Mouse (Mus musculus): ENCODE measurements around the gene Mkrn3. TPM values are rescaled to one million over a fixed set of nuclear protein-coding genes. Genes with fewer than 3 reads are reported as not detected.

Gene Mkrn3
- polyA plus RNA-seq, 1 experiment from 2014 or later, result 5.5 TPM

DNA sequence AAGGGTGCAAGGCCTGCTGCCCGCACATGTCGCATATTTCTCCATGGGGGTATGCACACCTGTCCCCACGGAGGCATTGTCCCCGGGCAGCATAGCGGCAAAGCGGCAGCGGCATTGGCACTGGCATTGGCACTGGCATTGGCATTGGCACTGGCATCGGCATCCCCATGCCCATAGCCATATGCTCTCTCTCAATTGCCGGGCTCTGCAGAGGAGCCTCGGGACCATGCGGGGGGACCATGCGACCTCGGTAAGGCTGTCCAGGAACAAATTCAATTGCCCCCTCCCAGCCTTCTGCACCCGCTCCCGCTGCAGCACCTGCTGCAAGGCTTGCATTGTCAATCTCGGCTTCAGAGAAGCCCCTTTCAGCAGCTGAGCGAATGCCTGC, 840 bp downstream of the Mkrn3 start:
- Histone ChIP-seq H3K9me3 (peaks cover 27% of the 10 kb centered on the region), H3K4me1 (peaks cover 7% of the 10 kb centered on the region), H3K27me3 (ENCODE audit: insufficient read depth, poor library complexity, severe bottlenecking) (0 out of 2 replicates have a peak, but pooled peaks cover 4% of the 10 kb centered on the region), H3K36me3 (no peaks in the 10 kb centered on the region), H3K27ac (no peak overlapping the region), H3K4me3 (peak overlapping the region; percentile 76)
- 66% methylated on average over 17 of the region's 17 CpGs for WGBS
- DNase-seq (ENCODE audit: low spot score), result no peak

DNA sequence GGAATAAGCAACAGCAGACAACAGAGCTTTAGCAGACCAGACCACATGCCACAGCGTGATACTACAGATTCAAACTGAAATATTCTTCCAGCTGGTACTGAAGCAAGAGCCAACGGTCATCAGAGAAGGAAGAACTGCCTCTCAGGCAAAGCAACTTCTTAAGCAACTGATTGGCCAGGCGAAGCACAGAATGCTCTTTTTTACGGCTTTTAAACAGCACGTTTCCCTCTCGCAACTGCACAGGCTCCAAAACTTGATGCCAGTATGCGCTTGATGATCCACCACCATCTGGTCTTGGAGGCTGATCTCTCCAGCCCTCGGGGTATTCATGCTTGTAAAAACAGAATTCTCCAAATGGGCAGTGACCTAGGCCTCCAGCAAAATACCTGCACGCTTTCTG, 1.6 kb downstream of the Mkrn3 start:
- peak overlapping the region; percentile 76; the same call in 1 of the 2 replicates for H3K4me3 ChIP-seq
- H3K4me1 ChIP-seq, result peaks cover 7% of the 10 kb centered on the region
- peaks cover 27% of the 10 kb centered on the region for H3K9me3 ChIP-seq
- no peaks in the 10 kb centered on the region for H3K36me3 ChIP-seq
- H3K27me3 ChIP-seq (ENCODE audit: insufficient read depth, poor library complexity, severe bottlenecking), result 0 out of 2 replicates have a peak, but pooled peaks cover 4% of the 10 kb centered on the region
- DNase-seq (ENCODE audit: low spot score), result no peak
- WGBS, result 87% methylated on average over 9 of the region's 9 CpGs
- H3K27ac ChIP-seq, result no peak overlapping the region

DNA sequence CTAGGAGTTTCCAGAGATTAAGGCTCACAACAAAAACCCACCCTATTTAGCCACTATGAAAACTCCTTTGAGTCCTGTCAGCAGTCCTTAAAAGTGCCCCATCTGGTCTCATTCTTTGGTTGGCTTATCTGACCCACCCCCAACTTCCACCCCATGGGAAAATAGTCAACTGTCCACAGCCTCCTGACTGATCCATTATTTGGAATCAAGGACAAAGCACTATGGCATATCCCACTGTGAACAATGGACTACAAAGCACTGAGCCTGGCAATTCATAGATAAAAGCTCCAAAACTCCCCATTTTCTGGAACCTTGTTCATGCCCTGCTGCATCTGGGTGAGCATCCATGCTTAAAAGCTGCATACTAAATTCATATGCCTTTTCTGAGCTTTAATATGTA, 3.8 kb downstream of the Mkrn3 start:
- Histone ChIP-seq H3K4me1 (peaks cover 7% of the 10 kb centered on the region), H3K4me3 (no peak overlapping the region), H3K36me3 (no peaks in the 10 kb centered on the region), H3K27me3 (ENCODE audit: insufficient read depth, poor library complexity, severe bottlenecking) (no peaks in the 10 kb centered on the region), H3K9me3 (peaks cover 23% of the 10 kb centered on the region), H3K27ac (no peak overlapping the region)
- DNase-seq (ENCODE audit: low spot score), result no peak

DNA sequence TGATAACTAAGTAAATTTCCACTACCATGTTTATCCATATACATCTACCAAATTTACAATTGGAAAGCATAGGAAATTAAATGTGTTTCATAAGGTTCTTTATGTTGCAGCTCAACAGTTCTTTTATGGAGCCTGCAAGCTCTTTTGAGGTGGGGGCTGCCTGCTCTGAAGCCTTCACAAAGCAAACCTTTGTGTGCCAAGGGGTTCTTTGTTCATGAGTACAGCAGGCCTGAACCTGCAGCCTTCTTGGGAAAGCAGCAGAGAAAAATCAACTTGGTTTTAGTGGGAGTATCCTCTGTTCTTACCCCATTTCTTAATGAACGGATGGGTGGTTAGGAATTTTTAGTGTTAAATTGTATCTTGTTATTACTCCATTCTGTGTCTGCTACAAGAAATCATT, 4.7 kb downstream of the Mkrn3 start:
- peaks cover 18% of the 10 kb centered on the region for H3K9me3 ChIP-seq
- no peaks in the 10 kb centered on the region for H3K27me3 ChIP-seq (ENCODE audit: insufficient read depth, poor library complexity, severe bottlenecking)
- H3K27ac ChIP-seq, result no peak overlapping the region
- H3K4me1 ChIP-seq, result peaks cover 7% of the 10 kb centered on the region
- H3K4me3 ChIP-seq, result no peak overlapping the region
- DNase-seq (ENCODE audit: low spot score), result no peak
- 65% methylated on average over 1 of the region's 1 CpGs for WGBS
- no peaks in the 10 kb centered on the region for H3K36me3 ChIP-seq

DNA sequence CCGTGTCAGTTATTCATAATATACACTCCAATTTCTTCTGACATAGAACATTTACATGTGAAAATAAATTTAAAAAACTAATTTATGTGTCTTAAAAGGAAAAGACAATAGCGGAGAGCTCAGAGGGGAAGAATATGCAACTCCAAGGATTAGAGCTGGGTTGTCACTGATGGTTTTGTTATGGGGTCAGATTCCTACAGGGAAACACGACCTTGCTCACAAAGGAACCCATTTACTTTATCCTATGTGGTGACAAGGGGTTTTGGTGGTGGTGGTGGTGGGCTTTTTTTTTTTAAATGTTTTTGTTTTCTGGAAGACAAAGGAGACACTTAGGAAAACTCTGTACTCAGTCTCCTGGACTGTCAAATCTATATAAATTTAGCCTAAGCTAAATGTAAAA, 12.1 kb downstream of the Mkrn3 start:
- H3K9me3 ChIP-seq, result no peaks in the 10 kb centered on the region
- no peaks in the 10 kb centered on the region for H3K36me3 ChIP-seq
- 49% methylated on average over 3 of the region's 3 CpGs for WGBS
- H3K27me3 ChIP-seq (ENCODE audit: insufficient read depth, poor library complexity, severe bottlenecking), result no peaks in the 10 kb centered on the region
- H3K4me3 ChIP-seq, result no peak overlapping the region
- H3K4me1 ChIP-seq, result no peaks in the 10 kb centered on the region
- H3K27ac ChIP-seq, result no peak overlapping the region
- no peak for DNase-seq (ENCODE audit: low spot score)

DNA sequence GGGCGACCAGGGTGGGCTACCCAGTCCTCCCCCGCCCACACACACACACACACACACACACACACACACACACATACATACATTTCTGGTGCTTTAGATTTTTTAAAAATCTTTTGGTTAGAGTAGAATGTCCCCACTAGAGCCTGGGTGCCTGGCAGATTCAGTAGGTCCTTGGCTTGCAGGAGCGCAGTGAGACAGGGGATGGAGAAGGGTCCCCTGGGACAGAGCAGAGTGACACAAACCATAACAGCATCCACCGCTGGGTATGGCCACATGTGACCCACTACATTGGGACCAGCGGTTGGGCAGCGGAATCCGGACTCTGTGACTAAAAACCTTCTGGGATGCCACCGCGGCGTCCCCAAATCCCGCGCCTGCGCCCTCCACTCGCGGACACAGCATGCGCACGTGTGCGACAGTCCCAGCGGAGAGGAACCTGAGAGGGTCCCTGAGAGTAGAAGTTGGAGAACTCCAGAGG, 13.3 kb downstream of the Mkrn3 start:
- no peaks in the 10 kb centered on the region for H3K9me3 ChIP-seq
- DNase-seq (ENCODE audit: low spot score), result no peak
- H3K27me3 ChIP-seq (ENCODE audit: insufficient read depth, poor library complexity, severe bottlenecking), result no peaks in the 10 kb centered on the region
- peak overlapping the region; percentile 36 for H3K4me3 ChIP-seq
- H3K36me3 ChIP-seq, result no peaks in the 10 kb centered on the region
- H3K27ac ChIP-seq, result no peak overlapping the region
- no peaks in the 10 kb centered on the region for H3K4me1 ChIP-seq
- WGBS, result 47% methylated on average over 19 of the region's 19 CpGs

DNA sequence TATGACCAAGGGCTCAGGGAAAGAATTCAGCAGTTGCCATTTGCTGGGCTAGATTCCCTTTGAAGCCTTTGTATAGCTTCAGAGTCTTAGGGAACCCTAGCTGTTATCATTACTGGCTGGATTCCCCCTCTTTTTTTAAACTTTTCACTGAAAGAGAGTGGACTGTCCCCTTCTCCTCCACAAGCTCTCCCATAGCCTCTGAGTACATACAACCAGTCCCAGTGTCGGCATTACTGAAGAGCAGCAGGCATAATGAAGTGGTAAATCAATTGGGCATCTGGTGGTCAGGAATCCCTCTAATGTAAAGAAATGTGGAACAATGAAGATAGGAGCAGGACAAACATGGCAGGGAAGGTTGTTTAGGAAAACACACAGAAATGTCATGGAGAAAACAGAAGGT, 27.7 kb downstream of the Mkrn3 start:
- no peak for DNase-seq (ENCODE audit: low spot score)
- WGBS, result 63% methylated on average over 1 of the region's 1 CpGs
- Histone ChIP-seq H3K27ac (no peak overlapping the region), H3K4me3 (no peak overlapping the region), H3K36me3 (no peaks in the 10 kb centered on the region), H3K9me3 (no peaks in the 10 kb centered on the region), H3K27me3 (ENCODE audit: insufficient read depth, poor library complexity, severe bottlenecking) (no peaks in the 10 kb centered on the region), H3K4me1 (no peaks in the 10 kb centered on the region)

DNA sequence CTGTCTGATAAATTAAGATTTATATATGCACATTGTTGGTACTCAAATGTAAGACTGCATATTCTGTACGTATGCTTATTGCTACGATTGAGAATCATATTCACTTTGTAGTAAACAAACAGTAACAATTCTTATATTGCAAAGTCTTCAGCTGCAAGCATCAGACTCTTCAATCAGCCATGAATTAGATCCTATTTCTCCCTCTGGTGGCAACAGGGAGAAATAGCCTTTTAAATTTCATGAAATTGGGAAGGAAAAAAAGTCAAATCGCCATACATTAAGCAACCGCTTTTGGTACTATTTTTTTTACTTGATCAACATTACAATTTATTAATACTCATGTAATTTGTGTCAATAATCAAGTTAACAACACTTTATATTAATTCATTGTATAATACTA, 31.6 kb downstream of the Mkrn3 start:
- WGBS, result 31% methylated on average over 4 of the region's 4 CpGs
- H3K9me3 ChIP-seq, result no peaks in the 10 kb centered on the region
- no peak overlapping the region for H3K4me3 ChIP-seq
- H3K27ac ChIP-seq, result no peak overlapping the region
- H3K27me3 ChIP-seq (ENCODE audit: insufficient read depth, poor library complexity, severe bottlenecking), result no peaks in the 10 kb centered on the region
- DNase-seq (ENCODE audit: low spot score), result no peak
- H3K4me1 ChIP-seq, result no peaks in the 10 kb centered on the region
- H3K36me3 ChIP-seq, result no peaks in the 10 kb centered on the region

DNA sequence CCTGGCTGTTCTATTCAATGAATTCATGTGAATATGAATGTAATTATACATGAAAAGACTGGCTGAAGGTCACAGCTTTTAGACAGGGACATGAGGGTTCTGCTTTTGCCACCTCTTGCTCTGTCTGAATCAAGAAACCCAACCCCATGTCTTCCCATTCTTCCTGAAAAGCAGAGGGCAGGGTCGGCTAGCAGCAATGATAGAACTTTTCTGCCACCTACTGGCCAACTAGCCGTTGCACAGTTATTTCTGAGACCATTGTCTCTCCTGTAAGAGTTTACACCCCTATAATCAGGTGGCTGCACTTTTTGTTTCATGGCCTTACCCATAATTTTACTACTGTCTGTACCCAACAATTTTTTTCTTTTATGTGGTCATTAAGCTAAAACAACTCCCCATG, 37.5 kb downstream of the Mkrn3 start:
- H3K4me3 ChIP-seq, result no peak overlapping the region
- WGBS, result 6% methylated on average over 2 of the region's 2 CpGs
- no peaks in the 10 kb centered on the region for H3K27me3 ChIP-seq (ENCODE audit: insufficient read depth, poor library complexity, severe bottlenecking)
- no peaks in the 10 kb centered on the region for H3K36me3 ChIP-seq
- H3K27ac ChIP-seq, result no peak overlapping the region
- DNase-seq (ENCODE audit: low spot score), result peak; percentile 74
- peaks cover 30% of the 10 kb centered on the region for H3K9me3 ChIP-seq
- H3K4me1 ChIP-seq, result 0 out of 2 replicates have a peak, but pooled peaks cover 4% of the 10 kb centered on the region

DNA sequence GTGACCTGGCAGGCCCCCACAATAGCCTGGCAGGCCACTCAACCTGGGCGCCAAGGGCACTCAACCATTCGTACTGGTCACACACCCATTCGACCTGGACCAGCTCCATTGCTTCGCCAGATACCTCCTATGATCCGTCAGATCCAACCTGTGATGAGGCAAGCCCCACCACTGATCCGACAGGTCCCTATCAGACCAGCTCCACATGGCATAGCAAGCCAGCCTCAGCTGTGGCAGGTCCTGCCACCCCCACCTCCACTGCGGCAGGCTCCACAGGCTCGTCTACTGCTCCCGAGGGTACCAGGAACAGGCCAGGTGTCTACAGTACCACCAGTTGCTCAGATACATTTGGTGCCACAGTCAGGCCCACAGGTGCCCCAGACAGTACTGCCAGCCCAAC, 41.4 kb downstream of the Mkrn3 start:
- Histone ChIP-seq H3K4me1 (0 out of 2 replicates have a peak, but pooled peaks cover 4% of the 10 kb centered on the region), H3K36me3 (no peaks in the 10 kb centered on the region), H3K27me3 (ENCODE audit: insufficient read depth, poor library complexity, severe bottlenecking) (no peaks in the 10 kb centered on the region), H3K4me3 (no peak overlapping the region), H3K27ac (no peak overlapping the region), H3K9me3 (peaks cover 35% of the 10 kb centered on the region)
- DNase-seq (ENCODE audit: low spot score), result no peak
- 84% methylated on average over 9 of the region's 9 CpGs for WGBS

DNA sequence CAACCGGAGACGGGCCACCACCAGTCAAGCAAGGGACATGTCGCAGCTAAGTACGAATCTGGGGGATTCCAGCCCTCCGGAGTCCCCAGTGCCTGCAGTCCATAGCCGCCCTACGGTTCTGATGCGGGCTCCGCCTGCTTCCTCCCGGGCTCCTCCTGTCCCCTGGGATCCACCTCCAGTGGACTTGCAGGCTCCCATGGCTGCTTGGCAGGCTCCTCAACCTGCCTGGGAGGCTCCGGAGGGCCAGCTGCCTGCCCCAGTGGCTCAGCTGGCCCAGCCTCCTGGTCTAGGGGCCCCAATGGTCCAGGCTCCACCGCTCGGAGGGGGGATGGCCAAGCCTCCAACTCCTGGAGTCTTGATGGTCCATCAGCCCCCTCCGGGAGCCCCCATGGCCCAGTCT, 42.6 kb downstream of the Mkrn3 start:
- H3K4me3 ChIP-seq, result peak overlapping the region; percentile 63

DNA sequence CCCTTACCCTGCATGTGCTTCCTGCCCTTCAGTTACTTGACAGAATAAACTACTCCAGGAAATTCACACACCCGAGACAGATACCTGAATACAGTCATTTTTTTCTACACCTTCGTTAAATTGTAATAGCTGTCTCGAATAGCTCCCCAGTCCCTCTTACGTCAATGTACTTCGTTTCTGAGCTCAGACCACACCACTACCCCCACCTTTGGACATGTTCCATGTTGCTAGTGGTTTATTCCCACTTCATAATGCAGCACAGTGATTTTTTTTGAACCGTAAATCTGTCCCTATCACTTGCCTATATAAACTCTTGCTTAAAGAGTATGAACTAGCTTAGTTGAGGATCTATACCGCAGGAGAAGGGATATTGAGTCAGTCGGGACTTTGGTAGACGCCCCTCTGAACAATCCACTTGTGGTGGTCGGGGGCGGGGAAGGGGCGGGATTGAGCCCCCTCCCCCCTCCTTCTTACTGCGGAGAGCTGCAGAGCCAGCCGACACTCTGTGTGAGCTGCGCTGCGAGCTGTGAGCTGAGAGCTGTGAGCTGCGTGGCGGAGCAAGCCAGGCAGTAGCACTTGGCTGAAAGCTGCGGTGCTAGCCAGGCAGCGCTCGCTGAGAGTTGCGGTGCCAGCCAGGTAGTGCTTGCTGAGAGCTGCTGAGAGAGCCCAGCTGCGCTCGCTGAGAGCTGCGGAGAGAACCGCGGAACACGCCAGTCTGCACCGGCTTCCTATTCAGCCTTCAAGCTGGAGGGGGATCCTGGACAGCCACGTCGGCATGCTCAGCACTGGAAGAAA, 43.2 kb downstream of the Mkrn3 start, which contains the start of gene Magel2:
Magel2 (plus strand) TSS at position 501 of the 795 bp plus-strand sequence.
- peak within 1 kb of the TSS; percentile 63 for H3K4me3 ChIP-seq
- H3K27ac ChIP-seq, result peak within 1 kb of the TSS; percentile 18; the same call in 1 of the 2 replicates
- H3K27me3 ChIP-seq (ENCODE audit: insufficient read depth, poor library complexity, severe bottlenecking), result no peaks in the 10 kb centered on the region
- no peaks in the 10 kb centered on the region for H3K36me3 ChIP-seq
- DNase-seq (ENCODE audit: low spot score), result peak; percentile 75
- peaks cover 35% of the 10 kb centered on the region for H3K9me3 ChIP-seq
- WGBS, result 12% methylated on average over 31 of the region's 31 CpGs
- 0 out of 2 replicates have a peak, but pooled peaks cover 4% of the 10 kb centered on the region for H3K4me1 ChIP-seq

More for the DNA sequence above, 42.6 kb downstream of the Mkrn3 start:
- Histone ChIP-seq H3K27ac (peak overlapping the region; percentile 18; the same call in 1 of the 2 replicates), H3K9me3 (peaks cover 35% of the 10 kb centered on the region), H3K36me3 (no peaks in the 10 kb centered on the region), H3K4me1 (0 out of 2 replicates have a peak, but pooled peaks cover 4% of the 10 kb centered on the region), H3K27me3 (ENCODE audit: insufficient read depth, poor library complexity, severe bottlenecking) (no peaks in the 10 kb centered on the region)
- WGBS, result 29% methylated on average over 14 of the region's 14 CpGs
- no peak for DNase-seq (ENCODE audit: low spot score)

DNA sequence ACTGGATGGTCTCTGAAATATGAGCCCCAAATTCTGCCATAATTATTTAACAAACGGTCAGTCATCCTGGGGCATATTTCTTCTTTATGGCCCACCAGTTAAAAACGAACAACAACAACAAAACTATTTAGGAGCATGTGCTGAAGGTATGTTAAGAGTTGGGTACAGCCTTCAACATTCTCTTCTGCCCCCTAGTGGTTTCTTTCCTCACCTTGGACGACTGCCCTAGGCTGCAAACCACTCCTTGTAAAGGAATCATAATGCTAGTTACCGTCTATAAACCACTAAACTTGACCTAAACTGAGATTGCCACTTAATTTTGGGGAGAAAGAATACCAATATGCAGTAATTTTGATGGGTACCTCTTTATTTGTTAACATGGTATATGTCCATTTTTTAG, 44.3 kb downstream of the Mkrn3 start:
- Histone ChIP-seq H3K27ac (no peak overlapping the region), H3K9me3 (peaks cover 35% of the 10 kb centered on the region), H3K4me1 (0 out of 2 replicates have a peak, but pooled peaks cover 4% of the 10 kb centered on the region), H3K36me3 (no peaks in the 10 kb centered on the region), H3K27me3 (ENCODE audit: insufficient read depth, poor library complexity, severe bottlenecking) (no peaks in the 10 kb centered on the region), H3K4me3 (peak overlapping the region; percentile 63; the same call in 1 of the 2 replicates)
- WGBS, result 31% methylated on average over 4 of the region's 4 CpGs
- no peak for DNase-seq (ENCODE audit: low spot score)
